Mouse (Mus musculus): ENCODE data around the gene Zfp984. TPM values are rescaled to one million over a fixed set of nuclear protein-coding genes. Genes with fewer than 3 reads are reported as not detected.
"Not testable (repeated sequence)": the region's sequence is repeated elsewhere in the genome, so short reads cannot be mapped to it uniquely, and the experiment has no call there.

Gene Zfp984
- 7.2 and 8.3 TPM in 2 replicates for polyA plus RNA-seq (2016; fragmentation: Nextera tagmentation; extraction: Ambion mirVana)

- ATAC-seq = peak; percentile 79
Measured at GRCm38 (mm10) chr4:147809292-147809965, at the start of gene Zfp984. Gene Zfp984 (minus strand): TSS chr4:147809788.

GRCm38 (mm10) chr4:147850776-147851175 is 41.2 kb upstream of the Zfp984 start:
- 67% methylated on average over 2 of the region's 2 CpGs for WGBS (ENCODE audit: insufficient replicate concordance)
- Histone ChIP-seq H3K4me2 (no peak overlapping the region), H3K4me1 (peaks cover 29% of the 10 kb centered on the region), H3K9ac (no peak overlapping the region), H3K9me3 (replicated peaks) (no peaks in the 10 kb centered on the region), H3K27me3 (replicated peaks) (no peaks in the 10 kb centered on the region), H3K27ac (no peak overlapping the region), H3K36me3 (no peaks in the 10 kb centered on the region), H3K4me3 (no peak overlapping the region)
- no peak for ATAC-seq

More at GRCm38 (mm10) chr4:147809292-147809965, at the start of gene Zfp984:
- peaks cover 27% of the 10 kb centered on the region for H3K4me1 ChIP-seq
- H3K27ac ChIP-seq = peak within 1 kb of the TSS; percentile 68
- H3K4me3 ChIP-seq = peak within 1 kb of the TSS; percentile 69
- H3K36me3 ChIP-seq = peaks cover 19% of the 10 kb centered on the region
- not testable (repeated sequence) for H3K27me3 ChIP-seq (replicated peaks); H3K9me3 ChIP-seq (replicated peaks)
- WGBS (ENCODE audit: insufficient replicate concordance) = 6% methylated on average over 15 of the region's 15 CpGs
- peak within 1 kb of the TSS; percentile 75 for H3K9ac ChIP-seq
- H3K4me2 ChIP-seq = peak within 1 kb of the TSS; percentile 87

- Histone ChIP-seq H3K4me2 (peak overlapping the region; percentile 79), H3K27ac (peak overlapping the region; percentile 72), H3K27me3 (replicated peaks) (no peaks in the 10 kb centered on the region), H3K9ac (peak overlapping the region; percentile 68), H3K9me3 (replicated peaks) (no peaks in the 10 kb centered on the region), H3K4me3 (peak overlapping the region; percentile 65), H3K36me3 (peaks cover 9% of the 10 kb centered on the region), H3K4me1 (peaks cover 29% of the 10 kb centered on the region)
- 9% methylated on average over 4 of the region's 4 CpGs for WGBS (ENCODE audit: insufficient replicate concordance)
- peak; percentile 69 for ATAC-seq
Measured at GRCm38 (mm10) chr4:147848584-147848991, 39.0 kb upstream of the Zfp984 start.

GRCm38 (mm10) chr4:147847614-147848583 is 38.3 kb upstream of the Zfp984 start, which contains the start of gene Zfp933:
Gene Zfp933 (minus strand): TSS chr4:147848366.
- peaks cover 16% of the 10 kb centered on the region for H3K36me3 ChIP-seq
- WGBS (ENCODE audit: insufficient replicate concordance) = 1% methylated on average over 23 of the region's 23 CpGs
- H3K27me3 ChIP-seq (replicated peaks) = no peaks in the 10 kb centered on the region
- peak within 1 kb of the TSS; percentile 72 for H3K27ac ChIP-seq
- ATAC-seq = peak; percentile 83
- H3K9me3 ChIP-seq (replicated peaks) = no peaks in the 10 kb centered on the region
- peak within 1 kb of the TSS; percentile 65 for H3K4me3 ChIP-seq
- peaks cover 29% of the 10 kb centered on the region for H3K4me1 ChIP-seq
- peak within 1 kb of the TSS; percentile 68 for H3K9ac ChIP-seq
- H3K4me2 ChIP-seq = peak within 1 kb of the TSS; percentile 79

- 84% methylated on average over 3 of the region's 3 CpGs for WGBS (ENCODE audit: insufficient replicate concordance)
- Histone ChIP-seq H3K9ac (no peak overlapping the region), H3K4me1 (peaks cover 13% of the 10 kb centered on the region), H3K9me3 (replicated peaks) (peaks cover 4% of the 10 kb centered on the region), H3K4me3 (no peak overlapping the region), H3K27ac (no peak overlapping the region), H3K27me3 (replicated peaks) (no peaks in the 10 kb centered on the region), H3K4me2 (no peak overlapping the region), H3K36me3 (peaks cover 43% of the 10 kb centered on the region)
- ATAC-seq = no peak
Measured at GRCm38 (mm10) chr4:147842871-147843270, 33.3 kb upstream of the Zfp984 start.

GRCm38 (mm10) chr4:147839282-147839681 is 29.7 kb upstream of the Zfp984 start:
- peaks cover 38% of the 10 kb centered on the region for H3K36me3 ChIP-seq
- not testable (repeated sequence) for H3K4me1 ChIP-seq; ATAC-seq; H3K4me2 ChIP-seq; H3K9me3 ChIP-seq (replicated peaks); H3K27me3 ChIP-seq (replicated peaks); H3K27ac ChIP-seq; H3K4me3 ChIP-seq; H3K9ac ChIP-seq
- 94% methylated on average over 20 of the region's 26 CpGs for WGBS (ENCODE audit: insufficient replicate concordance)

GRCm38 (mm10) chr4:147824389-147824788 is 14.8 kb upstream of the Zfp984 start:
- no peak overlapping the region for H3K9ac ChIP-seq
- H3K4me3 ChIP-seq = no peak overlapping the region
- H3K27me3 ChIP-seq (replicated peaks) = no peaks in the 10 kb centered on the region
- peaks cover 53% of the 10 kb centered on the region for H3K36me3 ChIP-seq
- H3K4me2 ChIP-seq = no peak overlapping the region
- no peak overlapping the region for H3K27ac ChIP-seq
- H3K9me3 ChIP-seq (replicated peaks) = peaks cover 37% of the 10 kb centered on the region
- WGBS (ENCODE audit: insufficient replicate concordance) = 72% methylated on average over 4 of the region's 4 CpGs
- H3K4me1 ChIP-seq = no peaks in the 10 kb centered on the region
- ATAC-seq = no peak

GRCm38 (mm10) chr4:147821414-147821813 is 11.8 kb upstream of the Zfp984 start:
- peaks cover 24% of the 10 kb centered on the region for H3K9me3 ChIP-seq (replicated peaks)
- 69% methylated on average over 3 of the region's 3 CpGs for WGBS (ENCODE audit: insufficient replicate concordance)
- H3K27me3 ChIP-seq (replicated peaks); H3K9ac ChIP-seq; H3K27ac ChIP-seq; H3K4me3 ChIP-seq; H3K4me2 ChIP-seq; ATAC-seq; H3K4me1 ChIP-seq: not testable (repeated sequence)
- H3K36me3 ChIP-seq = peaks cover 23% of the 10 kb centered on the region

GRCm38 (mm10) chr4:147819659-147820058 is 10.1 kb upstream of the Zfp984 start:
- H3K4me2 ChIP-seq; H3K27ac ChIP-seq; ATAC-seq; H3K36me3 ChIP-seq; H3K4me3 ChIP-seq; H3K9ac ChIP-seq; H3K27me3 ChIP-seq (replicated peaks); H3K4me1 ChIP-seq: not testable (repeated sequence)
- 72% methylated on average over 7 of the region's 7 CpGs for WGBS (ENCODE audit: insufficient replicate concordance)
- H3K9me3 ChIP-seq (replicated peaks) = peaks cover 11% of the 10 kb centered on the region

- Histone ChIP-seq H3K4me1 (peaks cover 16% of the 10 kb centered on the region), H3K27me3 (replicated peaks) (0 out of 2 replicates have a peak, but pooled peaks cover 6% of the 10 kb centered on the region), H3K4me2 (peak overlapping the region; percentile 39; the same call in 1 of the 2 replicates), H3K9me3 (replicated peaks) (no peaks in the 10 kb centered on the region), H3K27ac (no peak overlapping the region), H3K36me3 (no peaks in the 10 kb centered on the region), H3K9ac (no peak overlapping the region), H3K4me3 (peak overlapping the region; percentile 5; the same call in 1 of the 2 replicates)
- ATAC-seq = peak; percentile 40
- WGBS (ENCODE audit: insufficient replicate concordance) = 26% methylated on average over 2 of the region's 2 CpGs
Measured at GRCm38 (mm10) chr4:147814592-147815167, 5.1 kb upstream of the Zfp984 start.

GRCm38 (mm10) chr4:147813249-147813765 is 3.7 kb upstream of the Zfp984 start:
- Histone ChIP-seq H3K9me3 (replicated peaks) (no peaks in the 10 kb centered on the region), H3K4me2 (no peak overlapping the region), H3K9ac (no peak overlapping the region), H3K27ac (no peak overlapping the region), H3K4me3 (no peak overlapping the region), H3K4me1 (peaks cover 26% of the 10 kb centered on the region), H3K27me3 (replicated peaks) (0 out of 2 replicates have a peak, but pooled peaks cover 3% of the 10 kb centered on the region), H3K36me3 (no peaks in the 10 kb centered on the region)
- ATAC-seq = no peak
- 34% methylated on average over 5 of the region's 5 CpGs for WGBS (ENCODE audit: insufficient replicate concordance)
